Mouse (Mus musculus): ENCODE data around the gene Chuk.

Chuk gene

GRCm38 (mm10) chr19:44032046-44032744 lies 75.1 kb downstream of the Chuk start:
- peak; percentile 59 for DNase-seq

- DNase-seq, result no peak
Observed at GRCm38 (mm10) chr19:44030024-44030423, 77.3 kb downstream of the Chuk start.

GRCm38 (mm10) chr19:44028972-44029371 lies 78.3 kb downstream of the Chuk start, which contains the start of gene Cyp2c23:
Cyp2c23 (minus strand) TSS chr19:44029208.
- DNase-seq, result no peak

- no peak for DNase-seq
Observed at GRCm38 (mm10) chr19:44026956-44027530, 80.2 kb downstream of the Chuk start.

- no peak for DNase-seq
Observed at GRCm38 (mm10) chr19:44024921-44025585, 82.2 kb downstream of the Chuk start.

Measured in kidney, postnatal 14 days (tissue).